Mouse (Mus musculus) heart, postnatal 0 days (tissue): ENCODE measurements at regions not wholly inside any gene's neighbourhood (a gene's known extent, or its start where the extent isn't known, plus 50 kb on each side); places are given as distances from the start of the nearest gene placed in this dataset.

Experiments
- CTCF ChIP-seq: IDR thresholded peaks from 2 replicates; pipeline ENCODE4 v1.5.1; 2016; ENCODE audit warnings: antibody characterized with exemption, control low read depth, low read depth
- EP300 ChIP-seq: IDR thresholded peaks from 2 replicates; pipeline ENCODE4 v1.6.1; 2016; ENCODE audit warnings: antibody characterized with exemption, low read depth

GRCm38 (mm10) chr1:184344829-184345228 is 310.7 kb upstream of the 1700056E22Rik start:
- TF ChIP-seq CTCF (no peak), EP300 (no peak)
